Mouse (Mus musculus): ENCODE results near the gene Btbd2. TPM values are rescaled to one million over a fixed set of nuclear protein-coding genes. Genes with fewer than 3 reads are reported as not detected.

Btbd2 gene
- total and polyA plus RNA-seq, 3 experiments, result 43.1 to 81.8 TPM; not detected in 1

DNA sequence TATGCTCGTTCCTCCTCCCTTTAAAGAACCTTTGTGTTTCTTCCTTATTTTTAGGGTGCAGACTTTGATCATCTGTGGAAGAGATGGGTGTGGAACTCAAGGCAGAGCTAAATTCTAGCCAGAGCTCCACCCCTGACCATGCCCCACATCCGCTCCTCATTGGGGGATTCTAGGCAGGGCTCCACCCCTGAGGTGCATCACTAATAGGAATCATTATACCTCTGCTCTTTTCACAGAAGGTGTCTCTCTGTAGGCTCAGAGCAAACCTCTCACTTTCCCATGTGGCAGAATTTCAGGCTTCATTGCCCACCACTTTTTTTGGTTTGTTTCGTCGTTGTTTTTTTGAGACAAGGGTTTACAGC lies 2.0 kb upstream of the Btbd2 start (continued):
- TF ChIP-seq E2F4 (IDR thresholded peaks at IDR 0.05; ENCODE audit: borderline replicate concordance, low read depth, low read length) (no peak), MXI1 (IDR thresholded peaks at IDR 0.05; ENCODE audit: low read depth, low read length) (no peak), POLR2AphosphoS5 (IDR thresholded peaks at IDR 0.05; ENCODE audit: borderline replicate concordance, low read depth, low read length) (no peak), NRF1 (IDR thresholded peaks at IDR 0.05; ENCODE audit: insufficient read depth, low read depth, low read length, poor library complexity, severe bottlenecking) (no peak), NELFE (IDR thresholded peaks at IDR 0.05; ENCODE audit: low read depth, low read length) (peak; percentile 68), UBTF (IDR thresholded peaks at IDR 0.05; ENCODE audit: borderline replicate concordance, insufficient read depth, low read depth, low read length) (no peak), ZMIZ1 (IDR thresholded peaks at IDR 0.05; ENCODE audit: low read depth, low read length) (no peak), MAX (IDR thresholded peaks at IDR 0.05; ENCODE audit: low read length) (no peak), BHLHE40 (IDR thresholded peaks at IDR 0.05; ENCODE audit: borderline replicate concordance, low read depth, low read length) (no peak), POLR2AphosphoS2 (IDR thresholded peaks at IDR 0.05; ENCODE audit: low read length) (no peak), MYB (IDR thresholded peaks at IDR 0.05; ENCODE audit: low read depth, low read length) (no peak), USF1 (IDR thresholded peaks at IDR 0.05; ENCODE audit: low read depth, low read length) (no peak), ZNF384 (IDR thresholded peaks at IDR 0.05; ENCODE audit: low read depth, low read length) (0 out of 2 replicates have a peak, but pooled peaks have one; percentile 9)

GRCm38 (mm10) chr10:80658194-80658840 lies 1.4 kb upstream of the Btbd2 start:
- Histone ChIP-seq H3K9me3 (replicated peaks; ENCODE audit: insufficient read depth, low read length) (no peaks in the 10 kb centered on the region), H3K4me3 (ENCODE audit: control insufficient read depth in 1 of 2, insufficient read depth in 1 of 2, low read depth in 2 of 2, low read length in 2 of 2) (peak overlapping the region; percentile 27 to 40), H3K79me2 (ENCODE audit: control insufficient read depth, insufficient read depth, low read length, poor library complexity) (peaks cover 8% of the 10 kb centered on the region), H3K27me3 (ENCODE audit: control insufficient read depth in 1 of 2, insufficient read depth in 2 of 2, low read length in 2 of 2) (no peaks in the 10 kb centered on the region), H3K27ac (ENCODE audit: control insufficient read depth, low read depth, low read length) (peak overlapping the region; percentile 81), H3K9ac (ENCODE audit: control insufficient read depth, low read depth, low read length, poor library complexity, severe bottlenecking) (peak overlapping the region; percentile 47), H3K36me3 (ENCODE audit: control insufficient read depth in 1 of 2, insufficient read depth in 2 of 2, low read length in 2 of 2) (peaks cover 0 to 9% of the 10 kb centered on the region in 2 experiments; a peak in 2 of 4 replicates), H3K4me1 (ENCODE audit: control insufficient read depth in 1 of 2, insufficient read depth in 2 of 2, low read length in 2 of 2) (peaks cover 3 to 25% of the 10 kb centered on the region in 2 experiments)
- peak; percentile 81 for DNase-seq (ENCODE audit: low read depth, low spot score)
- TF ChIP-seq MAZ (IDR thresholded peaks at IDR 0.05; ENCODE audit: low read depth, low read length), result no peak
- TF ChIP-seq ELF1 (IDR thresholded peaks at IDR 0.05; ENCODE audit: low read depth, low read length), result no peak
- TF ChIP-seq ETS1 (IDR thresholded peaks at IDR 0.05; ENCODE audit: low read depth, low read length), result peak; percentile 52
- peak; percentile 28; the same call in 1 of the 2 replicates for TF ChIP-seq ZMIZ1 (IDR thresholded peaks at IDR 0.05; ENCODE audit: low read depth, low read length)
- peak; percentile 84 for TF ChIP-seq MAX (IDR thresholded peaks at IDR 0.05; ENCODE audit: low read length)
- no peak for TF ChIP-seq ZKSCAN1 (IDR thresholded peaks at IDR 0.05; ENCODE audit: low read depth, low read length)
- TF ChIP-seq NELFE (IDR thresholded peaks at IDR 0.05; ENCODE audit: low read depth, low read length), result no peak
- no peak for TF ChIP-seq TAL1 (IDR thresholded peaks at IDR 0.05; ENCODE audit: low read length)
- TF ChIP-seq MXI1 (IDR thresholded peaks at IDR 0.05; ENCODE audit: low read depth, low read length), result peak; percentile 57
- no peak for TF ChIP-seq ZNF384 (IDR thresholded peaks at IDR 0.05; ENCODE audit: low read depth, low read length)
- no peak for TF ChIP-seq GATA1 (IDR thresholded peaks at IDR 0.05; ENCODE audit: low read depth, low read length)
- TF ChIP-seq RAD21 (IDR thresholded peaks at IDR 0.05; ENCODE audit: low read depth, low read length), result no peak
- TF ChIP-seq MYB (IDR thresholded peaks at IDR 0.05; ENCODE audit: low read depth, low read length), result no peak
- TF ChIP-seq HCFC1 (IDR thresholded peaks at IDR 0.05; ENCODE audit: low read depth, low read length), result peak; percentile 49
- TF ChIP-seq NRF1 (IDR thresholded peaks at IDR 0.05; ENCODE audit: insufficient read depth, low read depth, low read length, poor library complexity, severe bottlenecking), result peak; percentile 62
- TF ChIP-seq BHLHE40 (IDR thresholded peaks at IDR 0.05; ENCODE audit: borderline replicate concordance, low read depth, low read length), result no peak
- TF ChIP-seq USF2 (IDR thresholded peaks at IDR 0.05; ENCODE audit: borderline replicate concordance in 1 of 2, insufficient read depth in 1 of 2, low read depth in 1 of 2, low read length in 2 of 2), result no peak
